Mouse (Mus musculus) retina, postnatal 1 day (tissue): ENCODE measurements around the gene Tpi1.
"Not testable (repeated sequence)": the region's sequence is repeated elsewhere in the genome, so short reads cannot be mapped to it uniquely, and the experiment has no call there.

Experiments used
- DNase-seq: peaks from one replicate; pipeline ENCODE4 v3.0.0-alpha.2; 2012

Tpi1 gene

DNA sequence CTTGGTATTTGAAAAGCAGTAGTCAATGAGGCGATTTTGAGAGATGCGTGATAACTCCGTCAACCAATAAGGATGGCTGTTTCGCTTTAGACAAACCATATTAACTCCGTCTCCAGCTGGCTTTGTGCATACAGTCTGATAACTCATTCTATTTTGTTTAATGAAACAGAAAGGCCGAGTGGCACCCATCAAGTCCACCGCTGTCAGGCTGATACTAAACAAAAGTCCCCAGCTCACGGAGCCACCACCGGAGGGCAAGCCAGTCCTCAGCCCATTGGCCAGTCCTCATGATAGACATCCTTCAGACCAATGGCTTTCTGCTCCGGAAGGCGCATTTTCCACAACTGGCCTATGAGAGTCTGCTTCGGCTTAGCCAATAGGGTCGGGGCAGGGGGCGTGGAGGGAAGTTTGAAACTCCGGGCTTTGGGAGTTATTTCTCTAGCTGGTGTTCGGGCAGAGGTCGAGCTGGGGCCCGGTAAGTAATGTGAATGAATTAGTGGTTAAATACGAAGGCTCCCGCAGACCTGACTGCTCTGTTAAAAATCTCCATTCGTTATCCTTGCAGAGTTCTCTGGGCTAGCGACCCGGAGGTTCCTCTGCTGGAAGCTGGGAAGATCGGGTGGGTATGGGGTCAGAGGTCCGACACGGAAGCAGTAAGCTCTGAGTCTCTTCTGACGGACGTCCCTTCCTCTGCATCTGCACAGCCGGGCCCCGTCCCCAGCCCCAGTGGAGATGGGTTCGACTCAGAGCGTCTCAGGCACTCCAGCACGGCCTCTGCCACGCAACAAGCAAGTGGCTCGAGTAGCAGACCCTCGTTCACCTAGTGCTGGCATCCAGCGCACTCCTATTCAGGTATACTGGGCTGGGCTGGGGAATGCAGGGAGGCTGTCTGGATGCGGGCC lies 16.0 kb upstream of the Tpi1 start:
- peak; percentile 99 for DNase-seq

DNA sequence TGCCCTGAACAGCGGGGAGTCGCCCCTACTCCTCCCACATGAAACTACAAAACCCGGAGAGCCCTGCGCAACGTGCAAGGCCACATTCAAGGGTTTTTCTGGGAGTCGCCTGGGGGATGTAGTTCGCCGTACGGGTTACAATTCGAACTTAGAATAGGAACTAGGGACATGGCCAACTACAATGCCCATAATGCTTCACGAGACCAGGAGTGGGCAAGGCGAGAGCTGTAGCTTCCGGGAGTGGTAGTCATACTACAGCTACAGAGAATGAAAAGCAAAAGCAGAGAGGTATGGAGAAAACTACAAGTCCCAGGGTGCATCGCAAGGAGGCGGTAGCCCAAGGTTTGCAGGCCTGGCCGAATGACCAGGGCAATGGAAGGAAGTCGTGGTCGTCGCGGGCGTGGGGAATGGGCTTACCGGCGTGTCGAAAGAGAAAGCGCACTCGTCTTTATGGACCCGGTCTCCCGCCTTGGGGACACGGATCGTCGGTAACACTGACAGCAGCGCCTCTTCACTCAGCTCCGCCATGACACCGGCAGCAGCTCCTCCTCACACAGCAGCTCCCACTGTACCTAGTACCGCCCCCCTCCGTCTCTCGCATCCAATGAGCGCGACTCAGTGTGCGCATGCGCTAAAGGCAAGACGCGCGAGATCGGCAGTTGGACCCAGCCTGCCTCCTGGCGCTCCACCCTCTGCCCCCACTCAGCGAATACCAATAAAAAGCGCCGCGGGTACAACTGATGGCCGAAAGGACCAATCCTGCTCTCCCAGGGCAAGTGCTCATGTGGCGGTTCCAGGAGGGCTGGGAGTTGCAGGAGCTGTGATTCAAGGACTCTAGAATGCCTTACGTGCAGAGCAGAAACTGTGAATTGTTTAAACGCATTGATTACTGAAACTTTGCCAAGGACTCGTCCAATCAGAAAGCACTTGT lies 15.0 kb upstream of the Tpi1 start, which contains the start of the genes Usp5 and Cdca3:
Gene Usp5 (minus strand): TSS at position 617 of the 931 bp plus-strand sequence.
Gene Cdca3 (plus strand): TSS at position 680 of the 931 bp plus-strand sequence.
- peak; percentile 100 for DNase-seq

DNA sequence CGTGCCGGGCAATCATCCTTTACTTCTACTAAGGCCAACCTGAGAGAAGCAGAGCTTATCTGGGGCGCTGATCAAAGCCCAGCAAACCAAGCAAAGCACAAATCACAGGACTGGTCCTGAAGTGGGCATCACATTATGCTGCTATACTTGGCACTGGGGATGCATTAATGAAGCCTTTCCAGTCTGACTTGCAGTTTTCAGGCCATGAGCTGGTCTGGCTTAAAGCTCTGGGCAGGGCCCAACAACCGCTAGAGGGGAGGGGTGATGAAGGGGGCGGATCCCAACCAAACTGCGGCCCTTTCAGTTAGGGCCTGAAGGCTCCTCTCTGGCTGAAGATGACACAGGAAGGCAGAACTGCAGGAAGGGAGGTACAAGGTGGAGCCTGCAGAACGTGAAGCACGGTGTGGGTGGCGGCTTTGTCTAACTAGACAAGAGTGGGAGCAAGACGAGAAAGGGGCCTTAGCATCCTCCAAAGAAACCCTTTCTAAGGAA lies 14.1 kb upstream of the Tpi1 start:
- peak; percentile 41 for DNase-seq

DNA sequence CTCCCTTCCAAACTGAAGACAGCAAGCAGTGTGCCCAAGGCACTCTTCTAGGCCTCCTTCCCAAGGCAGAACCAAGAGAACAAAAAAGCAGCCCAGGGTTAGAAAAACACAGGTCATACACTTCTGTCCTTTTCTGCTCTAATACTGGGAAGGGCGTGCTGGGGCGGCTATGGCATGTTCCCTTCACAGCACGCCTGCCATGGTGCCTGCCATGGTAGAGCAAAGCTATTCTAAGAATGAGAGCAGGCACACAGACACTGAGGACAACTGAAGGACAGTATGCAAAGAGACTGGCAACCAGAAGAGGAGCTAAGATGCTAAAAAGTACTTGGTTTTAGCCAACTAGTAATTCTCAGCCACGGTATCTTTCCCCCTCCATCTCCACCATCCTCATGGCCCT lies 8.0 kb upstream of the Tpi1 start:
- DNase-seq: no peak

DNA sequence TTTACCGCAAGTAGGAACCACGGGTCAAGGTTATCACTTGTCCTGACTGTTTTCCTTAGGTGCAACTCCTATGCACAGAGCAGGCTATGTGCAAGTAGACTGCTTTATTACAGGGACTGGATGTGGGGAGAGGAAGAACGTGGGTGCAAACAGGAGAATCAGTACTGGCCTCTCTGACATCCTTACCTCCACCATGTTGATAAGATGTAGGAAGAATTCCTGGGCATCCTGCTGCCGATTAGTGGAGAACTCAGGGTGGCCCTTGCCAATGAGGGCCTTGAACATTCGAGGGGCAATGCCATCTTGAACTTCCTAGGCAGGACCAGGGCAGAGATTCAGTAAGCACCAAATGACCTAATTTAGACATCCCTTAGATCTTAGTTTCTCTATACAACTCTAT lies 6.8 kb upstream of the Tpi1 start:
- no peak for DNase-seq

DNA sequence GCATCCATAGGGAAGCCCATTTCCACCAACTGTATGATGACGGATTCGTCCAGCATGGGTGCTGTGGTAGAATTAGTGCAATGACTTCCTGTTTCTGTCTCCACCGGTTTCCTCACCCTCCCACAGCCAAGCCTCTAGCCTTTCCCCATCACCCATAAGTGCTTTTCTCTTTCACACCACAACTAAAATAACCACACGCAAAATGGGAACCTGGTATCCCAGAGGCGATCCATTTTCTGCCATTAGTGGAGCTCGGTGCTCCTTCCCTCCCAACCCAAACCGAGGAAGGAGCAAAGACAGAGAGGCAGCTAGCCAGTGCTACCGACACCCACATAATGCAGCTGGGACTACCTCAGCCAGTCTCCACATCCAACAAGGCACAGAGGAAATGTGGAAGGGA lies 3.9 kb upstream of the Tpi1 start:
- DNase-seq: no peak

DNA sequence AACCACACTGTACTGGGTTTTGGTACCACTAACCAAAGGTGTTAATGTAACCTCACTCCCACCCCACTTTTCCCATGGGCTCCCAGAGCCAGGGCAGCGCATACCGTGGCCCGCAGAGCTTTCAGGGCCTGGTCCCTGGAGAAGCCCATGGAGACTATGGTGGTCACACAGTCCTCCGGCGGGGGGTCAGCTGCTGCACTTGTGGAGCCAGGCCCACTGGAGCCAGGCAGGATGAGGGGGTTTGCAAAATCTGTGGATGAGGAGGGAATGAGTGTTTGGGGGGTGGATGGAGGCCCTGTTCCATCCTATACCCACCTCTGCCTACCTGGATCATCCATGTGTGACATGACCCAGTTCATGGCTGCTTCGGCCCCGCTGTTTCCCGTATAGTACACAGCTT lies 3.5 kb upstream of the Tpi1 start:
- DNase-seq: no peak

DNA sequence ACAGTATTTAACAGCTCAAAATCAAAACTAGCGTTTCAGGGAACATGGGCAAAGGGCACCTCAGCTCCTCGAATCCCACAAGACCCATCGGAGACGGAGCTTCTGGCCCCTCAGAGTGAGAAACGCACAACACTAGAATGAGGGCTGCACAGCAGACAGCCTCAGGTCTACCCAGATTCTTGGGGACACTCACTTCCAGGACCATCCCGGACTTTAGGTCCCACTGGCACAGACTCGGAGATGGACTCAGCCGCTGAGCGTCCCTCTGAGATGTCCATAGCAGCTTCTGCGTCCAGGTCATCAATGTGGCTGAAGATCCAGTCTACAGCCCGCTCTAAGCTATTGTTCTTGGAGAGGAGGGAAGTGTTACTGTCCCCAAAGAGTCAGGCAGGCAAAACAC lies 3.0 kb upstream of the Tpi1 start:
- DNase-seq: no peak

DNA sequence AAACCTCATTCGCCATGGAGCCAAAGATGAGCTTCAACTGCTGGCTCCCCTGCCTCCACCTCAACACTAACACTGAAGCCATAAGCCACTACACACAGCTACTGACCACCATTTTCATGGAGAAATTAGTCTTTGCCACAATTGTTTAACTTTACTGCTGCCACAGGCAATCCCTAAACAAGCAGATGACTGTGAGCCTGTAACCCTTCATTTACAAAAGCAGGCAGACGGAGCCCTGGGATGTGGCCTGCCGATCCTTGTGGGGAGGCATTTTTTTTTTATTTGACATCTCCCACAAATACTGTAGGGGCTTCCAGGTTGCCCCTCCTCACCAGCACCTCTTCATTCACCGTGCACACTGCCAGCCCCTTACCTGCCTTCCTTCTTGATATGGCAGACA lies 2.5 kb upstream of the Tpi1 start:
- DNase-seq: no peak

DNA sequence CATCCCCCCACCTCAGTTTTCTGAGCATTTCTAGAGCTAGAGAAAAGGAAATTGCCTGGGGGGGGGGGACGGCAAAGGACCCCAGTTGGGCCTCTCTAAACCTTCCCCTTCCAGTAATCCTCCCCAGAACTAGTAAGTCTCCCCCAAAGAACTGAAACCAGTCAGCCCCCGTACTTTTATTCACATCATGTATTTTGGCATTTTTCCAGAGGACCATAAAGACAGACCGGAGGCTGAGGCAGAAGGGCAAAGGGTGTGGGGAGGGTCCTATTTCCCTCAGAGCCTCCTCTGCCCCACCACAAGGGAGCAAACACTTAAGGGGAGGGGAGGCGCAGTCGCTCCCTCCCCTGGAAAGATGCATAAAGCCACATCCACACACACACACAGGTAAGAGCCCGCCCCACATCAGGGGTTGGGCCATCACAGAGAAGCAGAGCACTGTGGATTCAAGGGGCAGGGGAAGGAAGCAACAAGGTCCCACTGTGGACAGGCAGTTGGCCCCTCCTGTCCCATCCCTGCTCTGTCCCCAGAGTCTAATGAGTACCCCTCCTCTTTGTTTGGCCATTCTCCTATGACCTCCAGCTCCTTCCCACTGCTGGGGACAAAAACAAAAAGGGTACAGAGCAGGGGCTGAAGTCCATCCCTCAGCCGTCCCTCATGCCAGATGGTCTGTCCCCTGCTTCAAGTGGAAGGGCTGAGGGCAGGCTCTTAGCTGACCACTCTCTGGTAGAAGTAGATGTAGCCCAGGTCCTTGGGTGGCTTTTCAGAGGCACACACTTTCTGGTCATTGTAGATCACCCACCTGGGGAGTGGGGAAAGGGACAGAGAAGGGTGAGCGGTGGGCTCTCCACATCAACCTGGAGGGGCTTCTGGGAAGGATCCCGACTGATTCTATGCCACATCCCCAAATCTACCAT lies 1.0 kb upstream of the Tpi1 start:
- DNase-seq: no peak

DNA sequence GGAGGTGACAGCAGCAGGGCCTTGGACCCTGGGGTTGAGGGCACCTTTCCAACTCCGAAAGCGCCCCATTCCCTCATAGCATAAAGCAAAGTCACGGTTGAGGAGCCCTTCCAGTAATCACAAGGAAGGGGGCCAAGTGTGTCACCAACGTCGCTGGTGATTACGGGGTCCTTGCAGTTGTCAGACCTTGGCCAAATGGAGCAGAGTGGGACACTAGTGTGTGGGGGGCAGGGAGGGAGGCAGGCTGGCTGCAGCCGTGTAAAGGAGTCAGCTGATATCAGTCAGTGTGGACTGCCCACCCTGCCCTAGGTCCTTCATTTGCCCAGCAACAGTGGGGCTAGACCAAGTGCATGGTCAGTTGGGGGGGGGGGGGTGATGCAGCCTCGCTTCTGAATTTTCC lies 352 bp upstream of the Tpi1 start:
- no peak for DNase-seq

DNA sequence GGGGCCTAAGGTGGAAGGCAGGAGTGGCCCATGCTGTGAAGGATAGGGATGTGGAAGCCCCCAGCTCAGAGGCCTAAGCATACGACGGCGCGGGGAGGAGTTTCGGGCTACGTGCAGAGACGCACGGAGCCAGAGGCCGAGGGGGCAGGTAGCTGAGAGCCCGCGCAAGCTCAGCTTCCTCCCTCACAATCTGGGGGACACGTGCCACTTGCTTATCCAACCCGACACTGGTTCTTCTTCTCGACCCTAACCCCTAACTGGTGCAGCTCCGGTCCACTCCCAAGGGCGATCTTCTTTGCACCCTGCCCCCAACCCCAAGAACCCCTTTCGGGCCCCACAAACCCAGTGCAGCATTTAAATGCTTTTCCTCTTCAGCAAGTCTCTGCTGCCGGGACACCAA lies 600 bp downstream of the Tpi1 start:
- DNase-seq: peak; percentile 69

DNA sequence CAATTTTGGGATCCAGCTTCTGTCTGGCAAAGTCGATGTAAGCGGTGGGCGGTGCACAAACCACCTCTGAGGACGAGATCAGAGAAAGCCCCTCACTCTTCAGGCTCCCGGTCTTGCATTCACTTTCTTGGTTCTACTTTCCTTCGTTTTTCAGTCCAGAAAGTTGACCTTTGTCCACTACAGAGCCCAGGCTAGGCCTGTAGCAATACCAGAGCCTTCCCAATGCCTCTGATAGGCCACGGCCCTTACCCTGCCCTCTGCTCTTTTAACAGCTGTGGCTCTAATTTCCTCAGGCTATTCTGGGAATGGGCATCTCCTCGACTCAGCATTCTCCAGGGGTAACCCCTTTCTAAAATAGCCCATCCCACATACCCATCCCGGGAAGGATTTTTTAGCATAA lies 1.2 kb downstream of the Tpi1 start:
- DNase-seq: no peak

DNA sequence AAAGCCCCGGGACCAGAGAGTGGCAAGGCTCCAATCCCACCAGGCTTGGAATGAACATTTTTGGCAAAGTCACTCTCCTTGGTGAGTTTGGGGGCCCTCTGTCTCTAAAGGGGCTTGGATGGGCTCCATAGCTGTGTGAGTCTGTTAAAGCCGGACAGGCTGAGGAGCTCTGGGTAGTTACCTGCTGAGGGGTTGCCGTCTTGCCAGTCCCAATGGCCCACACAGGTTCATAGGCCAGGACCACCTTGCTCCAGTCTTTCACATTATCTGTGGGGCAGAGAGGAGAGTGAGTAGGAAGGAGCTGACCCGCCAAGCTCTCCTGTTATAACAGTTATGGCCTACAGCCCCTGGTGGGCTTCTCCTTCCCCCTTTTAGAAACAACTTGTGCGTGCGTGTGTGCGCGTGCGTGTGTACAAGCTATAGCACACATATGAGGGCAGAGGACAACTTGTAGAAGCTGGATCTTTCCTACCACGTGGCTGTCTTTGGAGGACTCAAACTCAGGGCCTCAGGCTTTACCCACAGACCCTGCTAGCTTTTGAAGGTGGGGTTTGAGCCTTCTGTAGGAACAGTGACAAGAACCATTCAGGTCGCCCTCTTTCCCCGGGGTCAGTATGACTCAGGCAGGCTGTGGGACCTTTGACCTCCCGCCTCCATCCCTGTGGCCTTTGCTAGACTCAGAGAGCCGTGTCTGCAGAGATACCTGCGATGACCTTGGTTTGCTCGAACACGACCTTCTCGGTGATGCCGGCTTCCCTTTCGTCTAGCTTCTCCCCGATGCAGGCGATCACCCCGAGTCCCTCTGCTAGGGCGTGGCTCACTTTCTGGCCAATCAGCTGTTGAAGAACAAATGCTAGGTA lies 2.2 kb downstream of the Tpi1 start:
- DNase-seq: no peak

DNA sequence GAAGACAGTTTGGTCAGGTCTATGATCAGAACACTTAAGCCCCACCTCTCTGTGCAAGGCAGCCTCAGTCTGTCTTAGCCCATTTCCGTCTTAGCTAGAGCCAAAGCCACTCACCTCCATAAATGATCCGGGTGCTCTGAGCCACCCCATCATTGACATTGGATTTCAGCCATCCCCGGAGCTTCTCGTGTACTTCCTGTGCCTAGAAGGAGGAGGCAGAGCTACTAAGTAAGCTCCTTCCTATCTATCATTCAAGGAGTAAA lies 2.8 kb downstream of the Tpi1 start:
- no peak for DNase-seq

DNA sequence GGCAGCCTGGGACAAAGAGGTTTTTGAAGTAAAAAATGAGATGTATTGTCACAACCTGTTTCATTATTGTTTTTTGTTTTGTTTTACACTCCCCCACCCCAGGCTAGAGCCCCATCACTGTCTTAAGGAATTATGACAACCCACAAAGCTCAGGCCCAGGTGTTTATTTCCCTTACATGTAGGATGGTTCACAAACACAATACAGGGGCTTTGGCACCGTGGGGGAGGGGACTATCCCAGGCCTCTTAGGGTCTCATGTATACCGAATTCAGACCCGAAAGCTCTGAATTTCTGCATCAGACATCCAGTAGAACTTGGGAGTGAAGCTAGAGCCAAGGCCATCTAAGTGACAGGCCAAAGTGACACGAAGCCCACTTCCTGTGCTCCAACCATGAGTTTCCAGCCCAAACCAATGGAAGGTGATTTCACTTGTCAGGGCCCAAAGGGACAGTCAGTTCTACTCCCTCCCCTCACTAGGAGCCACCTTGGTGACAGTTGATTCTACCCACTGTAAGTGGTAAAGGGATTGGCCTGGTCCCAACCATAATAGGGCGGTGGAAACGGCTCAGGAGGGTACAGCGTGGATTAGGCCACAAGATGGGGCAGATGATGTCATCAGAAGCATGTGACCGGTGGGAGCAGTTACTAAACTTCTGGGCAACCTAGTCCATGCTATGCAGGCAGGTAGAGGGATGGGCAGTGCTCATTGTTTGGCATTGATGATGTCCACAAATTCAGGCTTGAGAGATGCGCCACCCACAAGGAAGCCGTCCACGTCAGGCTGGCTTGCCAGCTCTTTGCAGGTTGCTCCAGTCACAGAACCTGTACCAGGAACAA lies 3.3 kb downstream of the Tpi1 start:
- not testable (repeated sequence) for DNase-seq

DNA sequence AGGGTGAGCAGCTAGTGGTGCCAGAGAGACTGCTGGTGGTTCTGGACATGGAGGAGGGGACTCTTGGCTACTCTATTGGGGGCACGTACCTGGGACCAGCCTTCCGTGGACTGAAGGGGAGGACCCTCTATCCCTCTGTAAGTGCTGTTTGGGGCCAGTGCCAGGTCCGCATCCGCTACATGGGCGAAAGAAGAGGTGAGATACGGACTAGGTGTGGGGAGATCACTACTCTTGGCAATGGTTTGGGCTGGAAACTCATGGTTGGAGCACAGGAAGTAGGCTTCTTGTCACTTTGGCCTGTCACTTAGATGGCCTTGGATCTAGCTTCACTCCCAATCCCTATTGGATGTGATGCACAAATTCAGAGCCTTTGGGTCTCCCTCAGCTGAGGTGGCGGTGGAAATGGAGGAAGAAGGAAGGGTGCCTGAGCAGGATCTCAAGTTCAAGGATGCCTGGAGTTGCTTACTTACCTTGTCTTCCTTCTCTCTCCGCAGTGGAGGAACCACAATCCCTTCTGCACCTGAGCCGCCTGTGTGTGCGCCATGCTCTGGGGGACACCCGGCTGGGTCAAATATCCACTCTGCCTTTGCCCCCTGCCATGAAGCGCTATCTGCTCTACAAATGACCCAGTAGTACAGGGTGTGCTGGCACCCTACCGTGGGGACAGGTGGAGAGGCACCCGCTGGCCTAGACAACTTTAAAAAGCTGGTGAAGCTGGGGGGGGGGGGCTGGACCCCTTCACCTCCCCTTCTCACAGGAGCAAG lies 4.1 kb downstream of the Tpi1 start:
- no peak for DNase-seq

DNA sequence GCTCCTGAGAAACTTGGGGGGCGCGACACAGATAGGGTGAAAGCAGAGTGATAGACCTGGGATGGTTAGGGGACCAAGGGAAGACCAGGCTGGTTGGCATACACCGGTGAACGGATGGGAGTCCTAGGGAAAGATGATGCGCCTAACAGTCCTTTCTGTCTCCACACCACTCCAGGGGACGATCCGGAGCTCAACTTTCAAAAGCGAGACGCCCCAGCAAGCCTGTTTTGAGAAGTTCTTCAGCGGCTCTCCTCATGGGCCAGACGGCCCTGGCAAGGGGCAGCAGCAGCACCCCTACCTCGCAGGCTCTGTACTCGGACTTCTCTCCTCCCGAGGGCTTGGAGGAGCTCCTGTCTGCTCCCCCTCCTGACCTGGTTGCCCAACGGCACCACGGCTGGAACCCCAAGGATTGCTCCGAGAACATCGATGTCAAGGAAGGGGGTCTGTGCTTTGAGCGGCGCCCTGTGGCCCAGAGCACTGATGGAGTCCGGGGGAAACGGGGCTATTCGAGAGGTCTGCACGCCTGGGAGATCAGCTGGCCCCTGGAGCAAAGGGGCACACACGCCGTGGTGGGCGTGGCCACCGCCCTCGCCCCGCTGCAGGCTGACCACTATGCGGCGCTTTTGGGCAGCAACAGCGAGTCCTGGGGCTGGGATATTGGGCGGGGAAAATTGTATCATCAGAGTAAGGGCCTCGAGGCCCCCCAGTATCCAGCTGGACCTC lies 4.9 kb downstream of the Tpi1 start:
- peak; percentile 92 for DNase-seq

DNA sequence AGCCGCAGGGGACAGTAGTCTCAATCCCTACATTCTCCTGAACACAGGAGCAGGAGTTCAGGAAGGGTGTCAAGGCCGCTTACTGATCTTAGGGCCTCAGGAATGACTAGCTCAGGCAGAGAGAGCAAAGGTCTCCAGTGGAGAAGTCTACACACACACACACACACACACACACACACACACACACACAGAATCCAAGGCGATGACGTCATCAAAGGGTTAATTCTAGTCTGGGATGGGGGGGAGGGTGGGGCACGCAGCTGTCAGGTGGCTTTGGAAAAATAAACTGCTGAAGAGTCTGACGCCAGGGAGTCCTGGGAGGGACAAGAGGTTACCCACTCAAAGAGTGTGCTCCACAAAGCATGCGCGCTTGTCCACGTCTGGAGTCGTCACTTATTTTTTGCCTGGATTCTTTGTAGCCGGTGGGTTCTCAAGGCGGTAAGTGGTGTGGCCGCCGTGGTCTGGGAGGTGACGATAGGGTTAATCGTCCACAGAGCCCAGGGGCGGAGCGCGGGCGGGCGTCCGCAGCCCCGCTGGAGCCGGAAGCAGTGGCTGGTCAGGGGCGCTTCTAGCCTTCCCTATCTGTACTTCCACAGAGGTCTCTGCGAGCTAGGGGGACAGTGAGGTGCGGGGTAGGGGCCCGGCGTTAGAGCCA lies 5.6 kb downstream of the Tpi1 start, which contains the start of gene Spsb2:
Gene Spsb2 (plus strand): TSS at position 304 of the 655 bp plus-strand sequence.
- DNase-seq: peak; percentile 85
